1 mouse cellular context compared by ENCODE assay signal in the genomic region with DNA sequence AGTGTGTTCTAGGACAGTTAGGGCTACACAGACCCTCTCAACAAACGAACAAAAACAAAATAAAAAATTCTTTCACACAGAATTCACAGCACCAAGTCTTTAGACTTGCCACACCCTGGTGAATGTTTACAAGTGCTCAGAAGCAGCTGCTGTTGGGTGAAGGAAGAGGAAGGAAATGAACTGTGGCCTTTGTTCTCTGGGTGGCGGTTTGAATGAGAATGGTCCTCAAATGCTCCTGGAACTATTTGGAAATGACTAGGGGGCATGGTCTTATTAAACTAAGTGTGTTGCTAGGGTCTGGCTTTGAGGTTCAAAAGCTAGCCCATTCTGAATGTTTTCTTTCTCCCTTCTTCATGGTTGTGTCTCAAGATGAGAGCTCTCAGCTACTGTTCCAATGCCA.
A peak's percentile ranks its signal among the peaks of the same experiment; 100 is the strongest.
TF ChIP-seq lines count a peak whose summit lies in the region.

No protein-coding gene starts in this region.

TF ChIP-seq in MEL, 35 proteins besides CTCF, POLR2A, EP300 and RAD21 (continued from another document):
- TF ChIP-seq TBP (IDR thresholded peaks at IDR 0.05; ENCODE audit: low read depth, low read length) (peak; percentile 64; the same call in 1 of the 2 replicates), ZMIZ1 (IDR thresholded peaks at IDR 0.05; ENCODE audit: low read depth, low read length) (no peak), GABPA (IDR thresholded peaks at IDR 0.05; ENCODE audit: low read depth, low read length) (no peak)
